Mouse (Mus musculus) hindbrain, embryonic 11.5 days (tissue): ENCODE measurements around the gene Tmem251. TPM values are rescaled to one million over a fixed set of nuclear protein-coding genes. Genes with fewer than 3 reads are reported as not detected.

ENCODE experiments used
- ATAC-seq: fragments of 200-750 bp; cut with Nextera tagmentation; 2 replicates; pipeline ENCODE4 v1.8.0; 2017; ENCODE audit warnings: mild to moderate bottlenecking, moderate TSS enrichment, moderate library complexity; ENCODE audit not compliant: low FRiP score
- DNase-seq: peaks from one replicate; pipeline ENCODE4 v3.0.0-alpha.2; 2015; ENCODE audit warnings: low spot score
- H3K27ac ChIP-seq: fragments of 300-500 bp; sonication (generic); 2 replicates; pipeline ENCODE4 v1.5.1; 2014; ENCODE audit warnings: mild to moderate bottlenecking, low read depth, low read length
- H3K27me3 ChIP-seq: fragments of 300-500 bp; sonication (generic); 2 replicates; pipeline ENCODE4 v1.6.1; 2014; ENCODE audit warnings: mild to moderate bottlenecking, low read length, moderate library complexity, mixed read lengths; ENCODE audit not compliant: control insufficient read depth, insufficient read depth
- H3K36me3 ChIP-seq: fragments of 300-500 bp; sonication (generic); 2 replicates; pipeline ENCODE4 v1.6.1; 2014; ENCODE audit warnings: mild to moderate bottlenecking, low read length, moderate library complexity, mixed read lengths; ENCODE audit not compliant: control insufficient read depth, insufficient read depth
- H3K4me1 ChIP-seq: fragments of 300-500 bp; sonication (generic); replicated peaks from 2 replicates; pipeline ENCODE4 v1.6.1; 2014; ENCODE audit warnings: low read length, mixed read lengths; ENCODE audit not compliant: control insufficient read depth, insufficient read depth
- H3K4me2 ChIP-seq: fragments of 300-500 bp; sonication (generic); replicated peaks from 2 replicates; pipeline ENCODE4 v1.6.1; 2014; ENCODE audit warnings: mild to moderate bottlenecking, low read depth, low read length
- H3K4me3 ChIP-seq: fragments of 300-500 bp; sonication (generic); 2 replicates; pipeline ENCODE4 v1.5.1; 2014; ENCODE audit warnings: low read depth, low read length
- H3K9ac ChIP-seq: fragments of 300-500 bp; sonication (generic); 2 replicates; pipeline ENCODE4 v1.6.1; 2014; ENCODE audit warnings: low read depth, low read length
- H3K9me3 ChIP-seq: fragments of 300-500 bp; sonication (generic); 2 replicates; pipeline ENCODE4 v1.6.1; 2016; ENCODE audit warnings: low read length; ENCODE audit not compliant: control insufficient read depth
- WGBS: fragments of 180-500 bp; shearing (Covaris S2); extraction: QIAGEN DNeasy Blood & Tissue Kit; methylation state at CpG from one replicate; pipeline ENCODE4 v1.1.7; 2014; 5-methylcytosine and 5-hydroxymethylcytosine counted together
- polyA plus RNA-seq: library from polyadenylated mRNA; unstranded; fragments of >200 nt; fragmentation: Nextera tagmentation; extraction: Ambion mirVana; gene quantifications from 2 replicates; pipeline ENCODE4 v1.2.1, GENCODE M21; 2014

Gene Tmem251
- polyA plus RNA-seq, 1 experiment from 2014 or later: 11.3 TPM

DNA sequence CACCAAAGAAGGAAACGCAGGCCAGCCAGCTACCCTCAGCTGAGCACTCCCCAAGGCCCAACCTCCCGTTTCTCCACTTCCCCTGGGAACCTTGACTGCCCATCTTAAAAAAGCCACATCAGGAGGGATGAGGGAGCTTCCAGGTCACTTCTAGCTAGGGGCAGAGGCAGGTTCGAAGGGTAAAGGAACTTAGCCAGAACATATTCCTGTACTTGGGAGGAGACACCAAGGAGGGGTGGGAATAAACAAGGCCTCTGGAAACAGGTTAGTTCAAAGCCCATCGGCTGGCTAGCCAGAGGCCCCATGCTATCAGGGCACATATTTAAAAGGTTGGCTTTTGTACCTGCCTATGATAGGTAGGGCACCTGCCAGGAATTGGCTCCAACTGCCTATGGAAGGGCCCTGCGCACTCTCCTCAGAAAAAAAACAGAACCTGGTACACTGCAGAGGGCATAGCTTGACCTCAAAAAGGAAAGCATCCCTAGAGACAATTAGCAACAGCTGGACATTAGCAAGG, 41.8 kb upstream of the Tmem251 start:
- no peak for ATAC-seq
- 83% methylated on average over 5 of the region's 5 CpGs for WGBS

DNA sequence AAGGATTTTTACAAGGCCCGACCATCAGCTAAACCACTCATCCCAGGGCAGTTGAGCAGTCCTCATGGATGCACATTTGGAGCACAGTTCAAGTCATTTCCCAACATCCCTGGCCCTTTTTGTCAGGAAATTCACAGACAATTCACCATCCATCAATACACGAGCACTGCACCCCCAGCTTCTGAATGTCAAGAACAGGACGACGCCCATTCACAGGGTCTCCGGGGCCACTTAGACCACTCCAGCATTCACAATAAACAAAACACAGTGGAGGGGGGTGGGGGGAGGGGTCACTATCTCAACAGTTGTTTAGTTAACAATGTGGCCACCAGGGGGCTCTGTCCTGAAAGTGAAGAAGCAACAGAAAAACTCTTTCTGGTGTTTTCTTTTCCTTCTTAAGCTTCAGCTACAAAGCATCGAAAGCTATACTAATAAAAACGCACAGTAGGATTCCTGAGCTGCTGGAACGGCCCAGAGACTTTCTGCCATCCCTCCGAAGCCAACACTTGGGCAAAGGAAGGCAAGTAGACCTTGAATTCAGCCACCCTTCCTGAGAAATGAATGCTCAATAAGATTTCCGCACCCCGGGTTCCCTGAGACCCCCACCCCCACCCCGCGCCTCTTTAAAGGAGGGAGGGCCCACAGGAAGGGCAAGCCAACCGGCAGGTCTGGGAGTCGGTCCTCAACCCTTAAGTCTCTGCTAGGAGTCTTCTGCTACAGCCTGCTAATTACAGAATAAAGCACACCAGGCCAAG, 41.0 kb upstream of the Tmem251 start:
- DNase-seq (peak; percentile 94), ATAC-seq (no peak)
- H3K27ac ChIP-seq: no peak overlapping the region
- no peaks in the 10 kb centered on the region for H3K9me3 ChIP-seq
- WGBS: 3% methylated on average over 15 of the region's 15 CpGs
- H3K9ac ChIP-seq: 0 out of 2 replicates have a peak overlapping the region, but pooled peaks have one; percentile 11
- peak overlapping the region; percentile 77 for H3K4me3 ChIP-seq
- H3K36me3 ChIP-seq: no peaks in the 10 kb centered on the region
- peak overlapping the region; percentile 84 for H3K4me2 ChIP-seq
- H3K4me1 ChIP-seq: peaks cover 22% of the 10 kb centered on the region
- H3K27me3 ChIP-seq: no peaks in the 10 kb centered on the region

More for the DNA sequence above, 41.8 kb upstream of the Tmem251 start:
- no peak overlapping the region for H3K27ac ChIP-seq
- H3K4me3 ChIP-seq: no peak overlapping the region
- no peaks in the 10 kb centered on the region for H3K27me3 ChIP-seq
- H3K4me1 ChIP-seq: peaks cover 25% of the 10 kb centered on the region
- no peak for DNase-seq
- H3K36me3 ChIP-seq: no peaks in the 10 kb centered on the region
- no peaks in the 10 kb centered on the region for H3K9me3 ChIP-seq
- no peak overlapping the region for H3K9ac ChIP-seq
- H3K4me2 ChIP-seq: no peak overlapping the region

DNA sequence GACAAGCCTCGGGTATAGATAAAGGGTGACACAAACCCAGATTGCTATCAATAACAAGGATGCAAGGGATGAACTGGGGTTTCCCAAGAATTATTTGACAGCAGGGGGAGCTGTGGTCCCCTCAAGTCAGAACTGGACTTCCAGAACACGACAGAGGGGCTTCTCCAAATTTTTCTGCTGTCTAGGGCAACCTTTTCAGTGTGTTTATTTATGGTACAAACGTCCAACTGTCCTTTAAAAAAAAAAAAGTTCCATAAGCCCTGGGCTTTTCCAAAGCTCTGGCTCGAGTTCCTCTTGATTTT, 40.5 kb upstream of the Tmem251 start:
- Histone ChIP-seq H3K36me3 (no peaks in the 10 kb centered on the region), H3K27me3 (no peaks in the 10 kb centered on the region), H3K27ac (no peak overlapping the region), H3K4me1 (peaks cover 20% of the 10 kb centered on the region), H3K4me3 (peak overlapping the region; percentile 77), H3K4me2 (peak overlapping the region; percentile 84), H3K9ac (0 out of 2 replicates have a peak overlapping the region, but pooled peaks have one; percentile 11), H3K9me3 (no peaks in the 10 kb centered on the region)
- DNase-seq: peak; percentile 53
- 3% methylated on average over 4 of the region's 4 CpGs for WGBS
- no peak for ATAC-seq

GRCm38 (mm10) chr12:102703441-102703840, 40.1 kb upstream of the Tmem251 start:
- H3K4me1 ChIP-seq: peaks cover 16% of the 10 kb centered on the region
- H3K9ac ChIP-seq: 0 out of 2 replicates have a peak overlapping the region, but pooled peaks have one; percentile 16
- H3K27ac ChIP-seq: no peak overlapping the region
- H3K36me3 ChIP-seq: no peaks in the 10 kb centered on the region
- H3K4me3 ChIP-seq: peak overlapping the region; percentile 77
- peak; percentile 32 for DNase-seq
- WGBS: 40% methylated on average over 6 of the region's 6 CpGs
- no peaks in the 10 kb centered on the region for H3K9me3 ChIP-seq
- no peaks in the 10 kb centered on the region for H3K27me3 ChIP-seq
- H3K4me2 ChIP-seq: peak overlapping the region; percentile 84
- no peak for ATAC-seq

DNA sequence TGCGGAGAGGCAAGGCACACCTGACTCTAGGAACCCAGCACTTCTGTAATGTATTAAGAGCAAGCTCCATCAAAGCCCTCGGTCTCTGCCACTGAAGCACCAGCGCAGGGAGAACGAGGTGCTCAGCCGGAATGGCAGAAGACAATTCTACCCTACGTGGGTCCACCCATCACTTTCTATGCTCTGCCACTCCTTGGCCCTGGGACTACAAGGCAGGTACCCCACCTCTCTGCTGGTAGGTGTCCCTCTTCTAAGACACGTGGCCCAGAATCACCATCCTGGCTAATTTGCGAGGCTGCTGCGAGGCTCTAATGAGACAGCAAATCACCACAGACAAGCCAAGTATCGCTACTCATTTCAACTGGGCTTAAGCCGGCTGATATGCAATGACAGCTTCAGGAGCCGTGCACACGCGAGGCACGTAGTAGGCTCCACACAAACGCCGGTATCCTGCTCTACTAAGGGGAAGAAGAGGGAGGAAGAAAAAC, 39.6 kb upstream of the Tmem251 start:
- Histone ChIP-seq H3K36me3 (no peaks in the 10 kb centered on the region), H3K4me3 (peak overlapping the region; percentile 77)

DNA sequence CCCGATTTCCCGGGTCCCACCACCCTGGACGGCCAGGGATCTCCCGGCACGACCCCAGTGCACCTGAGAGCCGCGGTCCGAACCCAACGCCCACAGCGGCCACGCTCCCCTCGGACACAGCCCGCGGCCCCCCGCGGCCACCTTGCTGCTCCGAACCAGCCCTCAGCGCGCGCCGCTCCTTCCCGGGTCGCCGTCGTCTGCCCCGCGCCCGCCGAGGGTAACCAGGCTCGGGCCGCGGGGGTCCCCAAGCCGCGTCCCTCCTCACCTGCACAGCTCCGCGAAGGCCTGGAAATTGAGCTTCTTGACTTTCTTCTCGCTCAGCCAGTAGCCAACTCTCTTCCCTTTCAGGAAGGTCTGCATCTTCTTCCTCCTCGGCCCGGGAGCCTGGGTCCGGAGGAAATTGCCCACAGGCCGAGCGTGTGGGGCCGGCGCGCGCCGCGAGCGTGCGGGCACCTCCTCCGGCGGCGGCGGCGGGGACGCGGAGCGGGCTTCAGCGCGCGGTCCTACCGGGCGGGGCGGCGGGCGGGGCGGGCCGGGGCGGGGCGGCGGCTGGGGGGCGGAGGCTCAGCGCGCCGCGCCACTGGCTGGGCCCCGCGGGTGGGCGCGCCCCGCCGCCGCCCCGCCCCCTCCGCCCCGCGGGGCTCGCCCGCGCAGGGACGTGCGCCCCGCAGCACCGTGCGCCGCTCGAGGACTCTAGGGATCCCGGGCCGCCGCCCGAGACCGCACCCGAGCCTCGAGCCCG, 38.9 kb upstream of the Tmem251 start, which contains the start of gene Itpk1:
Gene Itpk1 (minus strand): TSS at position 474 of the 742 bp plus-strand sequence.
- ATAC-seq: peak; percentile 86
- under 1% methylated on average over 61 of the region's 105 CpGs for WGBS
- peak within 1 kb of the TSS; percentile 79 for H3K27ac ChIP-seq

More for the DNA sequence above, 39.6 kb upstream of the Tmem251 start:
- ATAC-seq (peak; percentile 0; the same call in 1 of the 2 replicates), DNase-seq (no peak)
- Histone ChIP-seq H3K27ac (no peak overlapping the region), H3K27me3 (no peaks in the 10 kb centered on the region), H3K9ac (peak overlapping the region; percentile 80), H3K9me3 (no peaks in the 10 kb centered on the region), H3K4me1 (peaks cover 11% of the 10 kb centered on the region), H3K4me2 (peak overlapping the region; percentile 84)
- 6% methylated on average over 17 of the region's 17 CpGs for WGBS

DNA sequence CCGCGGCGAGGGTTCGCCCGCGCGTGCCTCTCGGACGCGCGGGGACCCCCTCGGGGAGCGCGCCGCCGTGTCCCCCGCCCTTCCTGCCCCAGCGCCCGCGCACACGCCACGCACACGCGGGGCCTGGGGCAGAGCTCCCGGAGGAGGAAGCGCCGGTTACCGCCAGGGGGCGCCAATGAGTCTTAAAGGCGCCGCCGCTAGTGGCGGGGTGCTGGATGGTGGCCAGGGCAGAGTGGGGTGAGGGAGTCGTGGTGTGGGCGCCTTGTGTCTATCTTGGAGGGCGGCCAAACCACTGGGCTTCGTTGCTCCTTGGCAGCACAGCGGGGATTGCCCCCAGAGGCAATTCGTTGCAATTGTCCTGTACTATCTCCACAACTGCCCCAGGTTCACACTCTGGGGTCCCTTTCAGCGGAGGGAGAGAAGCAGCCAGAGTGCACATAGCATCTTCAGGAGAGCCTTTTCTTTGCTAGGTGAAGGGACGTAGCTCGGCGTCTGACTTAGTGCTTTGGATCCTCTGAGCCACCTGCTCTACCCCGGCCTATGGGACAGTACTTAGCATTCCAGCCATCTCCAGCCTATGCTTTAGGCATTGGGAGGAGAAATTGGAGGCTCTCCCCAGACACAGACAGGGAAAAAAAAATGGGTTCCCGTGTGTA, 38.2 kb upstream of the Tmem251 start:
- H3K9ac ChIP-seq: peak overlapping the region; percentile 80
- no peaks in the 10 kb centered on the region for H3K9me3 ChIP-seq
- H3K27ac ChIP-seq: peak overlapping the region; percentile 79
- DNase-seq (peak; percentile 94), ATAC-seq (peak; percentile 84)
- H3K27me3 ChIP-seq: no peaks in the 10 kb centered on the region
- peaks cover 9% of the 10 kb centered on the region for H3K4me1 ChIP-seq
- H3K36me3 ChIP-seq: no peaks in the 10 kb centered on the region
- H3K4me2 ChIP-seq: peak overlapping the region; percentile 84
- H3K4me3 ChIP-seq: peak overlapping the region; percentile 77
- WGBS: 2% methylated on average over 44 of the region's 45 CpGs

More for the DNA sequence above, 38.9 kb upstream of the Tmem251 start, which contains the start of gene Itpk1:
- H3K4me1 ChIP-seq: peaks cover 9% of the 10 kb centered on the region
- no peaks in the 10 kb centered on the region for H3K27me3 ChIP-seq
- H3K4me2 ChIP-seq: peak within 1 kb of the TSS; percentile 84
- H3K9ac ChIP-seq: peak within 1 kb of the TSS; percentile 80
- peak within 1 kb of the TSS; percentile 77 for H3K4me3 ChIP-seq
- no peaks in the 10 kb centered on the region for H3K36me3 ChIP-seq
- H3K9me3 ChIP-seq: no peaks in the 10 kb centered on the region
- DNase-seq: peak; percentile 74
